Mouse (Mus musculus) CH12.LX (cell line): ENCODE data around the gene Kyat1.
A peak's percentile ranks its signal among the peaks of the same experiment; 100 is the strongest.

Source experiments
- CTCF ChIP-seq, 2 experiments: IDR thresholded peaks in 1 of 2; conservative IDR thresholded peaks in 1 of 2; 2 replicates each; pipeline ENCODE4 v1.5.1; 2011 to 2012; ENCODE audit warnings: low read depth in 2 of 2, low read length in 2 of 2, improper control_type of control experiment in 1 of 2, inconsistent platforms in 1 of 2, mild to moderate bottlenecking in 1 of 2, moderate library complexity in 1 of 2
- E2F4 ChIP-seq: IDR thresholded peaks from 2 replicates; pipeline ENCODE4 v1.6.1; 2011; ENCODE audit warnings: low read depth, low read length, improper control_type of control experiment; ENCODE audit not compliant: insufficient replicate concordance
- ELF1 ChIP-seq: IDR thresholded peaks from 2 replicates; pipeline ENCODE4 v1.6.1; 2014; ENCODE audit warnings: low read depth, mild to moderate bottlenecking, inconsistent platforms, low read length, improper control_type of control experiment
- GABPA ChIP-seq: IDR thresholded peaks from 2 replicates; pipeline ENCODE4 v1.6.1; 2012; ENCODE audit warnings: low read depth, low read length, improper control_type of control experiment, inconsistent platforms; ENCODE audit not compliant: insufficient replicate concordance
- JUN ChIP-seq: IDR thresholded peaks from 2 replicates; pipeline ENCODE4 v1.6.1; 2011; ENCODE audit warnings: low read depth, mild to moderate bottlenecking, low read length, improper control_type of control experiment, moderate library complexity; ENCODE audit not compliant: insufficient read depth
- NRF1 ChIP-seq: IDR thresholded peaks from 2 replicates; pipeline ENCODE4 v1.6.1; 2014; ENCODE audit warnings: low read depth, mild to moderate bottlenecking, inconsistent platforms, low read length, improper control_type of control experiment, moderate library complexity
- POLR2A ChIP-seq: IDR thresholded peaks from 2 replicates; pipeline ENCODE4 v1.6.1; 2011; ENCODE audit warnings: low read depth, mild to moderate bottlenecking, improper control_type of control experiment, low read length
- POLR2AphosphoS2 ChIP-seq: IDR thresholded peaks from 2 replicates; pipeline ENCODE4 v1.6.1; 2011; ENCODE audit warnings: low read depth, low read length, improper control_type of control experiment
- SIN3A ChIP-seq: IDR thresholded peaks from 2 replicates; pipeline ENCODE4 v1.6.1; 2012; ENCODE audit warnings: low read length, improper control_type of control experiment, inconsistent platforms
- TBP ChIP-seq: conservative IDR thresholded peaks from 2 replicates; pipeline ENCODE4 v1.6.1; 2011; ENCODE audit warnings: low read depth, low read length, improper control_type of control experiment
- UBTF ChIP-seq: IDR thresholded peaks from 2 replicates; pipeline ENCODE4 v1.6.1; 2012; ENCODE audit warnings: low read depth, mild to moderate bottlenecking, inconsistent platforms, low read length, improper control_type of control experiment, moderate library complexity
- USF1 ChIP-seq: IDR thresholded peaks from 2 replicates; pipeline ENCODE4 v1.6.1; 2014; ENCODE audit warnings: low read depth, mild to moderate bottlenecking, inconsistent platforms, low read length, improper control_type of control experiment
- ZKSCAN1 ChIP-seq: IDR thresholded peaks from 2 replicates; pipeline ENCODE4 v1.6.1; 2012; ENCODE audit warnings: low read depth, inconsistent platforms, low read length, improper control_type of control experiment, borderline replicate concordance

DNA sequence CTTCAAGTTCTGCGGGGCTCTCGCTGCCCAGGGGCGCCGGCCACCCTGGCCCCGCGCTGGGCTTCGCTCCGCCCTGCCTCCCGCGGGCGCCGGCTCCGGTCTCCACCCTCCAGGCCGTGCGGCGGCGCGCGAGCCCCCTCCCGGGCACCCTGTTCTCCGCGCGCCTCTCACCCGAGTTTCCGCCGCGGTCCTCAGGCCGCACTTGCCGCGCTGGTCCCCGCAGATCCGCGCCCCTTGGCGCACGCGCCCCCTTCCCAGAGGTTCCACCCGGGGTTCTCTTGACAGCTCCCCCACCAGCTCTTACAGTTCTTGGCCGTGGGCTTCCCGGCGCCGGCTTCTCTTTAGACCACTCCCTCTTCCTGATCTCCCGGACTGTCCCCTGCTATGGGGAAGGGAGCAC is 32.2 kb upstream of the Kyat1 start:
- TF ChIP-seq UBTF (peak; percentile 70; the same call in 1 of the 2 replicates), CTCF (conservative IDR thresholded peaks at IDR 0.05 in 1 of 2, IDR thresholded peaks at IDR 0.05 in 1 of 2; ENCODE audit: low read depth in 2 of 2, low read length in 2 of 2) (no peak), TBP (no peak), NRF1 (no peak; the same call in 1 of the 2 replicates), E2F4 (no peak), POLR2A (no peak), ELF1 (no peak), ZKSCAN1 (no peak), GABPA (no peak), JUN (no peak), POLR2AphosphoS2 (no peak), USF1 (no peak), SIN3A (no peak)
